Mouse (Mus musculus) erythroid progenitor cell, adult 5-6 weeks (primary cell): ENCODE measurements around the gene Gm16181. TPM values are rescaled to one million over a fixed set of nuclear protein-coding genes. Genes with fewer than 3 reads are reported as not detected.

Experiments used
- ATAC-seq: replicated peaks from 2 replicates; pipeline ENCODE4 v1.8.0; 2016; ENCODE audit warnings: moderate number of reproducible peaks, mild to moderate bottlenecking, moderate TSS enrichment, inconsistent platforms; ENCODE audit not compliant: poor library complexity, low FRiP score, severe bottlenecking
- total RNA-seq, 2 experiments: library from RNA; stranded (forward) in 1 of 2; stranded (reverse) in 1 of 2; fragments of 150-400 nt in 1 of 2; fragments of 186-747, 209-891 nt in 1 of 2; gene quantifications; 2 replicates each; pipeline versions ENCODE4 v1.2.3 to v1.2.4; 2015 to 2017; ENCODE audit warnings: low replicate concordance in 2 of 2

Gene Gm16181
- total RNA-seq, 2 experiments from 2014 or later = not detected

DNA sequence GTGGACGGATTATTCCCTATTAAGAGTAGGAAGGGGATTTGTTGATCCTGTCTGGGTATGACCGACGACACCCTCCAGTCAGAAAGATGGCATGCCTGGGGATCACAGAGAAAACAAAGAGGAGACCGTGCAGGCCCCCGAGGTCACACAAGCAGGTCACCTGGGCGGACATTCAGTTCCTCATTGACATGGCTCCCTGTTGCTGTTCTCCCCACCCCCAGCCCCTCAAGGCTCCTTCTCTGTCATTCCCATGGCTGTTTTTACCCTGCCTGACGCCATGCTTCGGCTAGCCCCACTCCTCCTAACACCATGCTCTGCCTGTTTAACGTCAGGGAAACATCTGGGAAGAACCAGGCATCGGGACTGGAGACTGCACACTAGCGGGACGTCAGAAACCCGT is 41.0 kb downstream of the Gm16181 start:
- no peak for ATAC-seq

DNA sequence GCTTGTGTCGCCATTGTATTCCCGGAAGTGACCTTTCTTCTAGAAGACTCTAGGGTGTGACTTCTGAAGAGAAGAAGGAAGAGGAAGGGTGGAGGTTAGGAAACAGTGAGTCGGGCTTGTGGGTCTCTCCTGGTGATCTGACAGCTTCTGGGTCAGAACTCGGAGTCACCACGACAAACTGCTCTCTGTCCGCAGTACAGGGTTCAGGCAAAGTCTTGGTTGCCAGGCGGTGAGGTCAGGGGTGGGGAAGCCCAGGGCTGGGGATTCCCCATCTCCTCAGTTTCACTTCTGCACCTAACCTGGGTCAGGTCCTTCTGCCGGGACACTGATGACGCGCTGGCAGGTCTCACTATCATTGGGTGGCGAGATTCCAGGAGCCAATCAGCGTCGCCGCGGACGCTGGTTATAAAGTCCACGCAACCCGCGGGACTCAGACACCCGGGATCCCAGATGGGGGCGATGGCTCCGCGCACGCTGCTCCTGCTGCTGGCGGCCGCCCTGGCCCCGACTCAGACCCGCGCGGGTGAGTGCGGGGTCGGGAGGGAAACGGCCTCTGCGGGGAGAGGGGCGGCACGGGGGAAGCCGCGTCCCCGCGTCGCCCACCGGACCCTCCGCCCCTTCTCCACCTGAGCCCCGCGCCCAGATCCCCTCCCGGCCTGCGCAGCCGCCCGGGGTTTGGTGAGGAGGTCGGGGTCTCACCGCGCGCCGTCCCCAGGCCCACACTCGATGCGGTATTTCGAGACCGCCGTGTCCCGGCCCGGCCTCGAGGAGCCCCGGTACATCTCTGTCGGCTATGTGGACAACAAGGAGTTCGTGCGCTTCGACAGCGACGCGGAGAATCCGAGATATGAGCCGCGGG is 42.3 kb downstream of the Gm16181 start, which contains the start of gene H2-D1:
H2-D1 (plus strand) TSS at position 67 of the 859 bp plus-strand sequence.
- peak; percentile 94 for ATAC-seq

DNA sequence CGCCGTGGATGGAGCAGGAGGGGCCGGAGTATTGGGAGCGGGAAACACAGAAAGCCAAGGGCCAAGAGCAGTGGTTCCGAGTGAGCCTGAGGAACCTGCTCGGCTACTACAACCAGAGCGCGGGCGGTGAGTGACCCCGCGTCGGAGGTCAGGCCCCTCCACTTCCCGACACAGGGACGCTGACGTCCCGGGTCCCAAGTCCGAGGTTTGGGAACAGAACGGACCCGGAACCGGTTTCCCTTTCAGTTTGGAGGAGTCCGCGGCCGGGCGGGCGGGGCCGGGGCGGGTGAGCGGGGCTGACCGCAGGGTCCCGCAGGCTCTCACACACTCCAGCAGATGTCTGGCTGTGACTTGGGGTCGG is 42.9 kb downstream of the Gm16181 start:
- ATAC-seq = no peak; the same call in 1 of the 2 replicates

DNA sequence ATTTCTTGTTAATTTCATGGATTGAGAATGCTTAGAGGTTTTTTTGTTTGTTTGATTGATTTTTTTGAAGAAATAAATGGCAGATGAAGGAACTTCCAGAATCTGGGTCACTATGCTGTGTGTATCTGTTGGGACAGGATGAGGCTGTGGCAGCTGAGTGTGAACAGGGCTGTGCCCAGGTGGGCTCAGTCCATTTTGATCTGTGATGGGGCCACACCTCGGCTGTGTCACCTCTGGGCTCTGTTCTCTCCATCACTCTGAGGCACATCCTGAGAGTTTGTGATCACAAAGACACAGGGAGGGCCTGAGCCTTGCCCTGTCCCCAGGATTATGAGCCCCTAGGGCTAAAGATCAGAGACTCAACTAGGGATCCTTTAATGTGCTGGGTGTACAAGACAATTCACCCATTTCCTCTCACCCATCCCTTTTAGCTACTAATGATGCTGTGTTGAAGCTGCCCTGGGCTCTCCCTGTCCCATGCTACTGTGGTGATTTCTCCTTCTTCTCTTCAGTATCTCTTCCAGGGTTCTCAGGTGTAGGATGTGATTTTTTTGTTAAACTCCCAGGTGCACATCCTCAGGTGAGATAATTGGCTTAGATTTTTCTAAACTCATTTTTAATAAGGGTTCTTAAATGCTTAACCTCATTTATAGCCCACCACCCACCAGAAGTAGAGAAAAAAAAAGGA is 46.9 kb downstream of the Gm16181 start:
- no peak for ATAC-seq

DNA sequence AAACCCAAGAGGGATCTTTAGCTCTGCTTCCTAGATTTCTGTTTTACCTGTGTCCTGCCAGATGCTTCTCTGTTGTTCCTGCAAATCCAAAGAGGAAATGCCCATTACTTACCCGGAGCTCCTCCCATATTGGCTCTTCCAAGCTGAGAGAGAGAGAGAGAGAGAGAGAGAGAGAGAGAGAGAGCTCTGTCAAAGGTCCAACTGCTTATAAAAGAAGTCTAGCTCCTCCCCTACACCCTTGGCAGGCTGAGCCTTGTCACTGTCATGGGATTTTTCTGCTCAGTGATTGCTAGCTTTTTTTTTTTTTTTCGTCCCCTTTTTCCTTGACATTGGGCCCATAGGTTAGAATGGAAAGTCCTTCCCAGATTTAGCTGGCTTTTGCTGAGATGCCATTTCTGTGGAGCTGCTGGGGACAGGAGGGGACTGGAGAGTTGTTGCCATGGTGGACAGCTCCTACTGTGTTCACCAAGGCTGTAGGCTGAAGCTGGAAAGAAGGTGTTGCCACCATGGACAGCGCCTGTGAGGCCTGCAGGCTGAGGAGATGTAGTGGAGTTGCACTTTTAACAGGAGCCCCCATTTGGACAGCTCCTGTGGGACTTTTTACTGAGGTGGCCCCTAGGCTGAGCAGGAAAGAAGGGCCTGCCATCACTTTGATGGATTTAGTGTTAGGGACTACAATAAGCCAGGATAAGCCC is 49.2 kb downstream of the Gm16181 start:
- no peak for ATAC-seq

DNA sequence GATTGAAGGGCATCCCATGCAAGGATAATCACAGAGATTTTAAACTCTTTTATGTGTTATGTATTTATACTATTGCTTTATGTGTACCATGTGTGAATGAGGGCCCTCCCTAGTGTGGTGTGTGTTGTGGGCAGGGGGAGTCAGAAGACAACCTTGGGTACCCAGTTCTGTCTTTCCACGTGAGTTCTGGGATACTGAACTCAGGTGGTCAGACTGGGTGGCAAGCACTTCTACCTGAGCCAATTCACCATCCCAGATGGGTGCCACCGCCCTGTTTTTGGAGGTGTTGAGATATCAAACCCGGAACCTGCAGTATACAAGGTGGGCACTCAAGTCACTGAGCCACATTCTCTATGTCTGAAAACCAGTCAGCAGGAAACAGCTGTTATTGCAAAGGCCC is 51.6 kb downstream of the Gm16181 start:
- no peak for ATAC-seq

Other genes starting within 250 kb of the Gm16181 start
Only the 30 nearest of the 38 such genes appear.
- 1.7 and 10.8 TPM in 2 replicates for gene Sapcd1, start 192.8 kb upstream of the Gm16181 start, total RNA-seq (2015; ENCODE audit: low replicate concordance)
- 1.4 TPM in 1 of 2 replicates, not detected in the other for gene Sapcd1, start 192.8 kb upstream of the Gm16181 start, total RNA-seq (2017; ENCODE audit: low replicate concordance)
- gene Msh5, start 174.1 kb upstream of the Gm16181 start, total RNA-seq (2015; ENCODE audit: low replicate concordance) = 36.9 and 39.6 TPM in 2 replicates
- gene Msh5, start 174.1 kb upstream of the Gm16181 start, total RNA-seq (2017; ENCODE audit: low replicate concordance) = 27.3 and 50.9 TPM in 2 replicates
- gene Clic1, start 170.9 kb upstream of the Gm16181 start, total RNA-seq (2015; ENCODE audit: low replicate concordance) = 91.0 and 110 TPM in 2 replicates
- 68.3 and 95.5 TPM in 2 replicates for gene Clic1, start 170.9 kb upstream of the Gm16181 start, total RNA-seq (2017; ENCODE audit: low replicate concordance)
- gene Ddah2, start 161.8 kb upstream of the Gm16181 start, total RNA-seq (2015; ENCODE audit: low replicate concordance) = 2.1 TPM in 1 of 2 replicates, not detected in the other
- gene Ddah2, start 161.8 kb upstream of the Gm16181 start, total RNA-seq (2017; ENCODE audit: low replicate concordance) = 1.5 and 5.6 TPM in 2 replicates
- not detected in 2 replicates for gene Ly6g6c, start 155.4 kb upstream of the Gm16181 start, total RNA-seq (2015; ENCODE audit: low replicate concordance)
- not detected in 2 replicates for gene Ly6g6c, start 155.4 kb upstream of the Gm16181 start, total RNA-seq (2017; ENCODE audit: low replicate concordance)
- gene Mpig6b, start 154.7 kb upstream of the Gm16181 start, total RNA-seq (2015; ENCODE audit: low replicate concordance) = 1.1 TPM in 1 of 2 replicates, not detected in the other
- not detected in 2 replicates for gene Mpig6b, start 154.7 kb upstream of the Gm16181 start, total RNA-seq (2017; ENCODE audit: low replicate concordance)
- gene Ly6g6e, start 143.9 kb upstream of the Gm16181 start, total RNA-seq (2015; ENCODE audit: low replicate concordance) = not detected in 2 replicates
- not detected in 2 replicates for gene Ly6g6e, start 143.9 kb upstream of the Gm16181 start, total RNA-seq (2017; ENCODE audit: low replicate concordance)
- not detected in 2 replicates for gene Ly6g6d, start 142.8 kb upstream of the Gm16181 start, total RNA-seq (2015; ENCODE audit: low replicate concordance)
- not detected in 2 replicates for gene Ly6g6d, start 142.8 kb upstream of the Gm16181 start, total RNA-seq (2017; ENCODE audit: low replicate concordance)
- 3.8 TPM in 1 of 2 replicates, not detected in the other for gene Ly6g6f, start 135.2 kb upstream of the Gm16181 start, total RNA-seq (2015; ENCODE audit: low replicate concordance)
- gene Ly6g6f, start 135.2 kb upstream of the Gm16181 start, total RNA-seq (2017; ENCODE audit: low replicate concordance) = not detected in 2 replicates
- 98.5 and 106 TPM in 2 replicates for gene Abhd16a, start 131.6 kb upstream of the Gm16181 start, total RNA-seq (2015; ENCODE audit: low replicate concordance)
- gene Abhd16a, start 131.6 kb upstream of the Gm16181 start, total RNA-seq (2017; ENCODE audit: low replicate concordance) = 84.5 and 97.3 TPM in 2 replicates
- gene Ly6g5c, start 112.6 kb upstream of the Gm16181 start, total RNA-seq (2015; ENCODE audit: low replicate concordance) = not detected in 2 replicates
- gene Ly6g5c, start 112.6 kb upstream of the Gm16181 start, total RNA-seq (2017; ENCODE audit: low replicate concordance) = not detected in 2 replicates
- 2.2 and 8.8 TPM in 2 replicates for gene Ly6g5b, start 105.4 kb upstream of the Gm16181 start, total RNA-seq (2015; ENCODE audit: low replicate concordance)
- not detected in 2 replicates for gene Ly6g5b, start 105.4 kb upstream of the Gm16181 start, total RNA-seq (2017; ENCODE audit: low replicate concordance)
- gene Gpank1, start 99.4 kb upstream of the Gm16181 start, total RNA-seq (2015; ENCODE audit: low replicate concordance) = 15.9 and 33.9 TPM in 2 replicates
- 28.9 and 49.4 TPM in 2 replicates for gene Gpank1, start 99.4 kb upstream of the Gm16181 start, total RNA-seq (2017; ENCODE audit: low replicate concordance)
- gene Csnk2b, start 98.8 kb upstream of the Gm16181 start, total RNA-seq (2015; ENCODE audit: low replicate concordance) = 231 and 261 TPM in 2 replicates
- gene Csnk2b, start 98.8 kb upstream of the Gm16181 start, total RNA-seq (2017; ENCODE audit: low replicate concordance) = 118 and 134 TPM in 2 replicates
- not detected in 2 replicates for gene D17H6S53E, start 94.5 kb upstream of the Gm16181 start, total RNA-seq (2015; ENCODE audit: low replicate concordance)
- gene D17H6S53E, start 94.5 kb upstream of the Gm16181 start, total RNA-seq (2017; ENCODE audit: low replicate concordance) = 1.7 and 1.8 TPM in 2 replicates
- gene Apom, start 88.8 kb upstream of the Gm16181 start, total RNA-seq (2015; ENCODE audit: low replicate concordance) = not detected in 2 replicates
- not detected in 2 replicates for gene Apom, start 88.8 kb upstream of the Gm16181 start, total RNA-seq (2017; ENCODE audit: low replicate concordance)
- gene Bag6, start 85.7 kb upstream of the Gm16181 start, total RNA-seq (2015; ENCODE audit: low replicate concordance) = 70.6 and 96.0 TPM in 2 replicates
- 54.5 and 81.8 TPM in 2 replicates for gene Bag6, start 85.7 kb upstream of the Gm16181 start, total RNA-seq (2017; ENCODE audit: low replicate concordance)
- 227 and 234 TPM in 2 replicates for gene Prrc2a, start 55.9 kb upstream of the Gm16181 start, total RNA-seq (2015; ENCODE audit: low replicate concordance)
- 42.0 and 64.3 TPM in 2 replicates for gene Prrc2a, start 55.9 kb upstream of the Gm16181 start, total RNA-seq (2017; ENCODE audit: low replicate concordance)
- gene Aif1, start 44.8 kb upstream of the Gm16181 start, total RNA-seq (2015; ENCODE audit: low replicate concordance) = 14.1 and 28.1 TPM in 2 replicates
- 3.3 and 32.3 TPM in 2 replicates for gene Aif1, start 44.8 kb upstream of the Gm16181 start, total RNA-seq (2017; ENCODE audit: low replicate concordance)
- 34.2 and 66.2 TPM in 2 replicates for gene Lst1, start 32.4 kb upstream of the Gm16181 start, total RNA-seq (2015; ENCODE audit: low replicate concordance)
- 48.4 and 53.5 TPM in 2 replicates for gene Lst1, start 32.4 kb upstream of the Gm16181 start, total RNA-seq (2017; ENCODE audit: low replicate concordance)
- gene Ltb, start 26.4 kb upstream of the Gm16181 start, total RNA-seq (2015; ENCODE audit: low replicate concordance) = 1.8 and 8.0 TPM in 2 replicates
- gene Ltb, start 26.4 kb upstream of the Gm16181 start, total RNA-seq (2017; ENCODE audit: low replicate concordance) = 0.30 and 10.0 TPM in 2 replicates
- gene Tnf, start 18.8 kb upstream of the Gm16181 start, total RNA-seq (2015; ENCODE audit: low replicate concordance) = 9.6 and 12.6 TPM in 2 replicates
- gene Tnf, start 18.8 kb upstream of the Gm16181 start, total RNA-seq (2017; ENCODE audit: low replicate concordance) = 0.90 and 3.2 TPM in 2 replicates
- gene Lta, start 15.5 kb upstream of the Gm16181 start, total RNA-seq (2015; ENCODE audit: low replicate concordance) = not detected in 2 replicates
- gene Lta, start 15.5 kb upstream of the Gm16181 start, total RNA-seq (2017; ENCODE audit: low replicate concordance) = 0.90 TPM in 1 of 2 replicates, not detected in the other
- gene Atp6v1g2, start 12.8 kb downstream of the Gm16181 start, total RNA-seq (2015; ENCODE audit: low replicate concordance) = 6.1 TPM in 1 of 2 replicates, not detected in the other
- gene Atp6v1g2, start 12.8 kb downstream of the Gm16181 start, total RNA-seq (2017; ENCODE audit: low replicate concordance) = not detected in 2 replicates
- gene Nfkbil1, start 15.0 kb downstream of the Gm16181 start, total RNA-seq (2015; ENCODE audit: low replicate concordance) = 0.84 and 1.1 TPM in 2 replicates
- 3.0 TPM in 1 of 2 replicates, not detected in the other for gene Nfkbil1, start 15.0 kb downstream of the Gm16181 start, total RNA-seq (2017; ENCODE audit: low replicate concordance)
- gene Ddx39b, start 20.9 kb downstream of the Gm16181 start, total RNA-seq (2015; ENCODE audit: low replicate concordance) = 169 and 179 TPM in 2 replicates
- gene Ddx39b, start 20.9 kb downstream of the Gm16181 start, total RNA-seq (2017; ENCODE audit: low replicate concordance) = 80.1 and 99.9 TPM in 2 replicates
- gene H2-D1, start 41.9 kb downstream of the Gm16181 start, total RNA-seq (2015; ENCODE audit: low replicate concordance) = 147 and 160 TPM in 2 replicates
- gene H2-D1, start 41.9 kb downstream of the Gm16181 start, total RNA-seq (2017; ENCODE audit: low replicate concordance) = 213 and 250 TPM in 2 replicates
- not detected in 2 replicates for gene H2-Q1, start 99.6 kb downstream of the Gm16181 start, total RNA-seq (2015; ENCODE audit: low replicate concordance)
- not detected in 2 replicates for gene H2-Q1, start 99.6 kb downstream of the Gm16181 start, total RNA-seq (2017; ENCODE audit: low replicate concordance)
- gene H2-Q2, start 121.4 kb downstream of the Gm16181 start, total RNA-seq (2015; ENCODE audit: low replicate concordance) = not detected in 2 replicates
- gene H2-Q2, start 121.4 kb downstream of the Gm16181 start, total RNA-seq (2017; ENCODE audit: low replicate concordance) = not detected in 2 replicates
- gene H2-Q4, start 158.8 kb downstream of the Gm16181 start, total RNA-seq (2015; ENCODE audit: low replicate concordance) = 20.2 and 22.6 TPM in 2 replicates
- gene H2-Q4, start 158.8 kb downstream of the Gm16181 start, total RNA-seq (2017; ENCODE audit: low replicate concordance) = 24.5 and 26.8 TPM in 2 replicates